Mouse (Mus musculus): ENCODE data around the gene Hdhd3.

GRCm38 (mm10) chr4:62515490-62515889 is 12.2 kb upstream of the Hdhd3 start:
- TF ChIP-seq CTCF (IDR thresholded peaks at IDR 0.05; ENCODE audit: low read depth) (no peak), EP300 (IDR thresholded peaks at IDR 0.05; ENCODE audit: low read depth) (0 out of 2 replicates have a peak, but pooled peaks have one; percentile 31)
